Mouse (Mus musculus) myocyte (in vitro differentiated cells): ENCODE measurements at regions not wholly inside any gene's neighbourhood (a gene's known extent, or its start where the extent isn't known, plus 50 kb on each side); places are given as distances from the start of the nearest gene placed in this dataset.

Source experiments
- H3K27me3 ChIP-seq: one replicate; pipeline ENCODE4 v1.6.1; 2011; ENCODE audit not compliant: control insufficient read depth, insufficient read depth, insufficient read length
- H3K36me3 ChIP-seq: one replicate; pipeline ENCODE4 v1.6.1; 2011; ENCODE audit not compliant: control insufficient read depth, insufficient read depth
- H3K4me2 ChIP-seq: one replicate; pipeline ENCODE4 v1.6.1; 2011; ENCODE audit warnings: low read depth, control low read depth
- H3K4me3 ChIP-seq: one replicate; pipeline ENCODE4 v1.5.1; 2011; ENCODE audit warnings: mild to moderate bottlenecking, control low read depth, moderate library complexity
- H3K79me2 ChIP-seq: one replicate; pipeline ENCODE4 v1.6.1; 2011; ENCODE audit not compliant: control insufficient read depth, insufficient read depth
- H3ac ChIP-seq: one replicate; pipeline ENCODE4 v1.6.1; 2011; ENCODE audit not compliant: control insufficient read depth, insufficient read length
- CEBPB ChIP-seq: IDR thresholded peaks from 2 replicates; pipeline ENCODE4 v1.6.1; 2011; ENCODE audit warnings: mild to moderate bottlenecking, moderate library complexity; ENCODE audit not compliant: poor library complexity, insufficient read depth, severe bottlenecking
- E2F4 ChIP-seq: IDR thresholded peaks from one replicate; pipeline ENCODE4 v1.6.1; 2011; ENCODE audit warnings: mild to moderate bottlenecking, control low read depth, moderate library complexity; ENCODE audit not compliant: insufficient read depth
- MAX ChIP-seq: IDR thresholded peaks from one replicate; pipeline ENCODE4 v1.6.1; 2011; ENCODE audit warnings: low read depth, mild to moderate bottlenecking, control low read depth
- MYOD1 ChIP-seq, 3 experiments: IDR thresholded peaks; one replicate each; pipeline ENCODE4 v1.6.1; 2011; ENCODE audit warnings: control low read depth in 2 of 3, low read depth in 2 of 3, mild to moderate bottlenecking in 2 of 3, moderate library complexity in 1 of 3; ENCODE audit not compliant: insufficient read length in 2 of 3, control insufficient read depth in 1 of 3
- MYOG ChIP-seq, 3 experiments: IDR thresholded peaks; one replicate each; pipeline ENCODE4 v1.6.1; 2011; ENCODE audit warnings: control low read depth in 2 of 3, low read depth in 2 of 3, mild to moderate bottlenecking in 2 of 3; ENCODE audit not compliant: insufficient read length in 2 of 3, control insufficient read depth in 1 of 3, insufficient read depth in 1 of 3
- POLR2A ChIP-seq: IDR thresholded peaks from one replicate; pipeline ENCODE4 v1.6.1; 2011; ENCODE audit warnings: low read depth, mild to moderate bottlenecking, control low read depth, moderate library complexity; ENCODE audit not compliant: insufficient read length
- POLR2AphosphoS2 ChIP-seq: IDR thresholded peaks from one replicate; pipeline ENCODE4 v1.6.1; 2011; ENCODE audit warnings: low read depth, control low read depth; ENCODE audit not compliant: insufficient read length
- REST ChIP-seq: IDR thresholded peaks from one replicate; pipeline ENCODE4 v1.6.1; 2011; ENCODE audit warnings: mild to moderate bottlenecking, control low read depth, moderate library complexity; ENCODE audit not compliant: insufficient read depth, insufficient read length
- SRF ChIP-seq: IDR thresholded peaks from one replicate; pipeline ENCODE4 v1.6.1; 2011; ENCODE audit warnings: low read depth; ENCODE audit not compliant: control insufficient read depth, insufficient read length
- TCF12 ChIP-seq: IDR thresholded peaks from one replicate; pipeline ENCODE4 v1.6.1; 2011; ENCODE audit warnings: mild to moderate bottlenecking, control low read depth; ENCODE audit not compliant: poor library complexity, insufficient read depth, severe bottlenecking
- TCF3 ChIP-seq: IDR thresholded peaks from one replicate; pipeline ENCODE4 v1.6.1; 2011; ENCODE audit warnings: low read depth, control low read depth; ENCODE audit not compliant: insufficient read length
- USF1 ChIP-seq: IDR thresholded peaks from one replicate; pipeline ENCODE4 v1.6.1; 2011; ENCODE audit warnings: low read depth, mild to moderate bottlenecking, control low read depth, moderate library complexity

- H3K27me3 ChIP-seq: no peaks in the 10 kb centered on the region
- H3K36me3 ChIP-seq: no peaks in the 10 kb centered on the region
- TF ChIP-seq REST (no peak), MAX (no peak), SRF (no peak), CEBPB (no peak)
- no peak overlapping the region for H3ac ChIP-seq
- H3K4me3 ChIP-seq: no peak overlapping the region
- H3K4me2 ChIP-seq: no peak overlapping the region
- H3K79me2 ChIP-seq: no peaks in the 10 kb centered on the region
These were observed 105.8 kb upstream of the Ttc29 start for GRCm38 (mm10) chr8:78107339-78107738.

GRCm38 (mm10) chr8:78110003-78110649, 103.0 kb upstream of the Ttc29 start:
- no peaks in the 10 kb centered on the region for H3K36me3 ChIP-seq
- no peaks in the 10 kb centered on the region for H3K27me3 ChIP-seq
- no peaks in the 10 kb centered on the region for H3K79me2 ChIP-seq
- H3K4me2 ChIP-seq: no peak overlapping the region
- no peak overlapping the region for H3ac ChIP-seq
- H3K4me3 ChIP-seq: no peak overlapping the region
- TF ChIP-seq MAX (no peak), POLR2AphosphoS2 (no peak), MYOG (IDR thresholded peaks at IDR 0.05; ENCODE audit: control insufficient read depth in 1 of 3, insufficient read depth in 1 of 3, insufficient read length in 2 of 3, low read depth in 2 of 3) (no peak)

- TF ChIP-seq SRF (no peak), TCF3 (no peak), POLR2AphosphoS2 (no peak), MAX (no peak), USF1 (no peak), REST (no peak), POLR2A (no peak), MYOD1 (IDR thresholded peaks at IDR 0.05; ENCODE audit: control insufficient read depth in 1 of 3, insufficient read length in 2 of 3, low read depth in 2 of 3) (no peak), CEBPB (no peak), E2F4 (no peak), TCF12 (no peak)
- Histone ChIP-seq H3ac (no peak overlapping the region), H3K27me3 (no peaks in the 10 kb centered on the region), H3K4me3 (no peak overlapping the region), H3K4me2 (no peak overlapping the region), H3K36me3 (no peaks in the 10 kb centered on the region), H3K79me2 (no peaks in the 10 kb centered on the region)
These were observed 100.0 kb upstream of the Ttc29 start for GRCm38 (mm10) chr8:78113105-78113504.

GRCm38 (mm10) chr8:78114512-78114911, 98.6 kb upstream of the Ttc29 start:
- H3K4me2 ChIP-seq: no peak overlapping the region
- no peak for TF ChIP-seq TCF12
- TF ChIP-seq E2F4: no peak
- TF ChIP-seq USF1: no peak
- TF ChIP-seq MAX: no peak
- TF ChIP-seq MYOD1 (IDR thresholded peaks at IDR 0.05; ENCODE audit: control insufficient read depth in 1 of 3, insufficient read length in 2 of 3, low read depth in 2 of 3): no peak
- no peak for TF ChIP-seq SRF
- no peak for TF ChIP-seq REST
- no peak for TF ChIP-seq POLR2AphosphoS2
- no peak for TF ChIP-seq CEBPB
- no peak for TF ChIP-seq POLR2A
- no peak for TF ChIP-seq MYOG (IDR thresholded peaks at IDR 0.05; ENCODE audit: control insufficient read depth in 1 of 3, insufficient read depth in 1 of 3, insufficient read length in 2 of 3, low read depth in 2 of 3)
- TF ChIP-seq TCF3: no peak
- no peak overlapping the region for H3ac ChIP-seq
- H3K4me3 ChIP-seq: no peak overlapping the region
- no peaks in the 10 kb centered on the region for H3K36me3 ChIP-seq
- H3K79me2 ChIP-seq: no peaks in the 10 kb centered on the region
- H3K27me3 ChIP-seq: no peaks in the 10 kb centered on the region

GRCm38 (mm10) chr8:78117191-78117590, 95.9 kb upstream of the Ttc29 start:
- no peaks in the 10 kb centered on the region for H3K27me3 ChIP-seq
- H3ac ChIP-seq: no peak overlapping the region
- H3K4me2 ChIP-seq: no peak overlapping the region
- no peaks in the 10 kb centered on the region for H3K79me2 ChIP-seq
- H3K36me3 ChIP-seq: no peaks in the 10 kb centered on the region
- H3K4me3 ChIP-seq: no peak overlapping the region
- TF ChIP-seq MYOG (IDR thresholded peaks at IDR 0.05; ENCODE audit: control insufficient read depth in 1 of 3, insufficient read depth in 1 of 3, insufficient read length in 2 of 3, low read depth in 2 of 3) (no peak), POLR2A (no peak), TCF12 (no peak), USF1 (no peak), REST (no peak), SRF (no peak), POLR2AphosphoS2 (no peak), TCF3 (no peak), E2F4 (no peak), CEBPB (no peak)
